Comparison of ENCODE assay signal across 25 mouse cellular contexts in genomic region chr8:46295951-46296350, GRCm38 (mm10). TPM values are rescaled to one million over a fixed set of nuclear protein-coding genes. Genes with fewer than 3 reads are reported as not detected.
DNase-seq lines count a peak whose midpoint lies in the region; ATAC-seq and TF ChIP-seq lines count a peak whose summit lies in the region.
"Had no signal": no experiment of that assay in that cellular context is flagged by ENCODE, and none has a peak within 500 bp of the region (broad histone marks: within the 10 kb centered on the region; RNA-seq: fewer than 3 reads in every experiment).

No protein-coding gene starts in this region.

- TF ChIP-seq POLR2A in thymus, adult 2 months (IDR thresholded peaks at IDR 0.05; ENCODE audit: control insufficient read depth, extremely low read depth, insufficient read depth, low read length, poor library complexity) = no peak

- no peak overlapping the region for H3K9ac ChIP-seq in forebrain, embryonic 11.5 days (ENCODE audit: low read length)
- no peak overlapping the region for H3K9ac ChIP-seq in forebrain, embryonic 15.5 days (replicated peaks)
- H3K9ac ChIP-seq in forebrain, embryonic 16.5 days (replicated peaks; ENCODE audit: low read depth, low read length) = no peak overlapping the region
- H3K9ac ChIP-seq in midbrain, embryonic 14.5 days (replicated peaks; ENCODE audit: low read length) = no peak overlapping the region
- H3K9ac ChIP-seq: embryonic facial prominence, embryonic 12.5 days; heart, embryonic 15.5 days; hindbrain, embryonic 15.5 days had no signal

- H3K36me3 ChIP-seq in forebrain, embryonic 11.5 days (ENCODE audit: control insufficient read depth, insufficient read depth, low read length) = no peaks in the 10 kb centered on the region
- no peaks in the 10 kb centered on the region for H3K36me3 ChIP-seq in forebrain, embryonic 15.5 days
- no peaks in the 10 kb centered on the region for H3K36me3 ChIP-seq in megakaryocyte, embryonic 14.5 days (replicated peaks; ENCODE audit: low read length)
- H3K36me3 ChIP-seq in forebrain, embryonic 16.5 days (ENCODE audit: control insufficient read depth, insufficient read depth) = no peaks in the 10 kb centered on the region
- no peaks in the 10 kb centered on the region for H3K36me3 ChIP-seq in midbrain, embryonic 14.5 days (ENCODE audit: control insufficient read depth, insufficient read depth, low read length)
- no peaks in the 10 kb centered on the region for H3K36me3 ChIP-seq in thymus, adult 2 months (ENCODE audit: control insufficient read depth, insufficient read depth, low read length)
- H3K36me3 ChIP-seq: embryonic facial prominence, embryonic 12.5 days; heart, embryonic 15.5 days; hindbrain, embryonic 15.5 days had no signal

- no peaks in the 10 kb centered on the region for H3K9me3 ChIP-seq in forebrain, embryonic 11.5 days (ENCODE audit: control insufficient read depth, low read length)
- no peaks in the 10 kb centered on the region for H3K9me3 ChIP-seq in forebrain, embryonic 15.5 days
- no peaks in the 10 kb centered on the region for H3K9me3 ChIP-seq in megakaryocyte, embryonic 14.5 days
- H3K9me3 ChIP-seq in forebrain, embryonic 16.5 days (ENCODE audit: control insufficient read depth, low read length) = no peaks in the 10 kb centered on the region
- no peaks in the 10 kb centered on the region for H3K9me3 ChIP-seq in midbrain, embryonic 14.5 days (ENCODE audit: control insufficient read depth, low read length)
- H3K9me3 ChIP-seq: embryonic facial prominence, embryonic 12.5 days; heart, embryonic 15.5 days; hindbrain, embryonic 15.5 days had no signal

- no peak for ATAC-seq in forebrain, embryonic 11.5 days (replicated peaks; ENCODE audit: low FRiP score)
- no peak for ATAC-seq in forebrain, embryonic 15.5 days (replicated peaks)
- no peak for ATAC-seq in megakaryocyte, adult 5-6 weeks (ENCODE audit: poor library complexity, severe bottlenecking)
- no peak for ATAC-seq in forebrain, embryonic 16.5 days
- ATAC-seq in midbrain, embryonic 14.5 days (ENCODE audit: low FRiP score, low TSS enrichment) = no peak

- WGBS in forebrain, embryonic 11.5 days = 0% methylated on average over 8 of the region's 8 CpGs
- WGBS in forebrain, embryonic 15.5 days = 1% methylated on average over 8 of the region's 8 CpGs
- 2% methylated on average over 8 of the region's 8 CpGs for WGBS in forebrain, embryonic 16.5 days
- WGBS in midbrain, embryonic 14.5 days = 0% methylated on average over 8 of the region's 8 CpGs
- WGBS in thymus, adult 2 months = 9% methylated on average over 8 of the region's 8 CpGs

- peaks cover 25% of the 10 kb centered on the region for H3K4me1 ChIP-seq in forebrain, embryonic 11.5 days (replicated peaks; ENCODE audit: control insufficient read depth, insufficient read depth, low read length)
- H3K4me1 ChIP-seq in forebrain, embryonic 15.5 days = peaks cover 47% of the 10 kb centered on the region
- peaks cover 3% of the 10 kb centered on the region; the same call in 1 of the 2 replicates for H3K4me1 ChIP-seq in megakaryocyte, embryonic 14.5 days
- H3K4me1 ChIP-seq in forebrain, embryonic 16.5 days (replicated peaks; ENCODE audit: control insufficient read depth, insufficient read depth, low read length) = peaks cover 49% of the 10 kb centered on the region
- peaks cover 10% of the 10 kb centered on the region; the same call in 1 of the 2 replicates for H3K4me1 ChIP-seq in midbrain, embryonic 14.5 days (ENCODE audit: control insufficient read depth, insufficient read depth, low read length)
- no peaks in the 10 kb centered on the region for H3K4me1 ChIP-seq in thymus, adult 2 months (replicated peaks; ENCODE audit: control insufficient read depth, insufficient read depth, low read length)

- TF ChIP-seq CTCF in thymus, adult 2 months (IDR thresholded peaks at IDR 0.05; ENCODE audit: borderline replicate concordance, control insufficient read depth, extremely low read depth, insufficient read depth, low read length, poor library complexity) = no peak
- no peak for TF ChIP-seq CTCF in layer of hippocampus, adult 2 months (conservative IDR thresholded peaks at IDR 0.05)

- peaks cover 78% of the 10 kb centered on the region for H3K27me3 ChIP-seq in forebrain, embryonic 11.5 days (ENCODE audit: control insufficient read depth, insufficient read depth, low read length)
- H3K27me3 ChIP-seq in forebrain, embryonic 15.5 days = peaks cover 71% of the 10 kb centered on the region
- H3K27me3 ChIP-seq in megakaryocyte, embryonic 14.5 days (replicated peaks) = peaks cover 78% of the 10 kb centered on the region
- H3K27me3 ChIP-seq in forebrain, embryonic 16.5 days (replicated peaks; ENCODE audit: control insufficient read depth, insufficient read depth, low read length) = peaks cover 74% of the 10 kb centered on the region
- peaks cover 74% of the 10 kb centered on the region for H3K27me3 ChIP-seq in midbrain, embryonic 14.5 days (ENCODE audit: control insufficient read depth, insufficient read depth, low read length)
- peaks cover 10% of the 10 kb centered on the region; the same call in 1 of the 2 replicates for H3K27me3 ChIP-seq in thymus, adult 2 months (ENCODE audit: control insufficient read depth, insufficient read depth, low read length)

- H3K4me3 ChIP-seq in forebrain, embryonic 11.5 days (ENCODE audit: low read depth, low read length) = no peak overlapping the region
- no peak overlapping the region for H3K4me3 ChIP-seq in forebrain, embryonic 15.5 days
- H3K4me3 ChIP-seq in megakaryocyte, embryonic 14.5 days (replicated peaks) = peak overlapping the region; percentile 26
- H3K4me3 ChIP-seq in forebrain, embryonic 16.5 days (replicated peaks; ENCODE audit: low read length) = no peak overlapping the region
- no peak overlapping the region for H3K4me3 ChIP-seq in midbrain, embryonic 14.5 days (replicated peaks; ENCODE audit: low read depth, low read length)
- no peak overlapping the region for H3K4me3 ChIP-seq in thymus, adult 2 months (ENCODE audit: control insufficient read depth, insufficient read depth, low read length)
- no peak overlapping the region for H3K4me3 ChIP-seq in layer of hippocampus, adult 2 months
- H3K4me3 ChIP-seq: embryonic facial prominence, embryonic 12.5 days; heart, embryonic 15.5 days; hindbrain, embryonic 15.5 days had no signal

- no peak overlapping the region for H3K27ac ChIP-seq in forebrain, embryonic 11.5 days (ENCODE audit: low read depth, low read length)
- H3K27ac ChIP-seq in forebrain, embryonic 15.5 days (replicated peaks) = no peak overlapping the region
- no peak overlapping the region for H3K27ac ChIP-seq in forebrain, embryonic 16.5 days (ENCODE audit: low read length)
- no peak overlapping the region for H3K27ac ChIP-seq in midbrain, embryonic 14.5 days (replicated peaks; ENCODE audit: low read depth, low read length)
- no peak overlapping the region for H3K27ac ChIP-seq in thymus, adult 2 months (ENCODE audit: control insufficient read depth, insufficient read depth, low read length)
- H3K27ac ChIP-seq in layer of hippocampus, adult 2 months = no peak overlapping the region
- H3K27ac ChIP-seq: embryonic facial prominence, embryonic 12.5 days; heart, embryonic 15.5 days; hindbrain, embryonic 15.5 days had no signal

- no peak for DNase-seq in forebrain, embryonic 11.5 days (ENCODE audit: low spot score)
- DNase-seq in midbrain, embryonic 14.5 days = no peak
- DNase-seq in thymus, adult 2 months = no peak
- DNase-seq in layer of hippocampus, adult 2 months (ENCODE audit: low spot score in 2 of 2) = no peak
- DNase-seq: adrenal gland, postnatal 10 days; cerebellum, adult 11 months; cerebellum, postnatal 25 days; kidney, adult 18-20 months; kidney, postnatal 4 days; lung, adult 2 months; lung, postnatal 4 days; right cerebral cortex, postnatal 4 days; thymus, postnatal 36 days had no signal

- H3K4me2 ChIP-seq in forebrain, embryonic 11.5 days (ENCODE audit: low read depth, low read length, severe bottlenecking) = peak overlapping the region; percentile 32
- H3K4me2 ChIP-seq in forebrain, embryonic 15.5 days (replicated peaks) = no peak overlapping the region; the same call in 1 of the 2 replicates
- H3K4me2 ChIP-seq in forebrain, embryonic 16.5 days (ENCODE audit: low read length) = 0 out of 2 replicates have a peak overlapping the region, but pooled peaks have one; percentile 16
- H3K4me2 ChIP-seq in midbrain, embryonic 14.5 days (ENCODE audit: low read length) = 0 out of 2 replicates have a peak overlapping the region, but pooled peaks have one; percentile 1
- H3K4me2 ChIP-seq: embryonic facial prominence, embryonic 12.5 days; heart, embryonic 15.5 days; hindbrain, embryonic 15.5 days; liver, embryonic 11.5 days had no signal

RNA-seq across cellular contexts. Expression of gene Helt, which starts 1.5 kb away (rescaled TPM):
- 5.9 and 7.4 TPM in 2 replicates for polyA plus RNA-seq in forebrain, embryonic 11.5 days (2014; fragmentation: Nextera tagmentation; extraction: Ambion mirVana)
- 6.7 and 7.6 TPM in 2 replicates for polyA plus RNA-seq in forebrain, embryonic 15.5 days (2015; fragmentation: Nextera tagmentation; extraction: Ambion mirVana)
- polyA plus RNA-seq in megakaryocyte, embryonic 14.5 days (2012; ENCODE audit: insufficient read depth, low replicate concordance) = not detected in 2 replicates
- total RNA-seq in megakaryocyte, adult 5-6 weeks (2015) = not detected in 2 replicates
- total RNA-seq in megakaryocyte, adult 5-6 weeks (2017) = not detected in 2 replicates
- polyA plus RNA-seq in forebrain, embryonic 16.5 days (2015; fragmentation: Nextera tagmentation; extraction: Ambion mirVana) = 3.4 and 7.3 TPM in 2 replicates
- 9.6 and 10.2 TPM in 2 replicates for polyA plus RNA-seq in midbrain, embryonic 14.5 days (2014; fragmentation: Nextera tagmentation; extraction: Ambion mirVana)
- not detected in 2 replicates for polyA plus RNA-seq in thymus, adult 2 months (2012; rRNA removed)
- total RNA-seq in layer of hippocampus, adult 2 months (2021) = not detected
- total RNA-seq: adrenal gland, postnatal 10 days; gastrocnemius, postnatal 4 days; layer of hippocampus, postnatal 14 days; left cerebral cortex, postnatal 10 days had no signal
- polyA plus RNA-seq: heart, embryonic 15.5 days; liver, embryonic 11.5 days; lung, adult 2 months; neural tube, embryonic 14.5 days had no signal
